Mouse (Mus musculus) urinary bladder, adult 18-20 months (tissue): ENCODE measurements at regions not wholly inside any gene's neighbourhood (a gene's known extent, or its start where the extent isn't known, plus 50 kb on each side); places are given as distances from the start of the nearest gene placed in this dataset.

Source experiments
- DNase-seq, 2 experiments: peaks; one replicate each; pipeline ENCODE4 v3.0.0; 2022; ENCODE audit warnings: low spot score in 2 of 2, mixed read lengths in 2 of 2

DNA sequence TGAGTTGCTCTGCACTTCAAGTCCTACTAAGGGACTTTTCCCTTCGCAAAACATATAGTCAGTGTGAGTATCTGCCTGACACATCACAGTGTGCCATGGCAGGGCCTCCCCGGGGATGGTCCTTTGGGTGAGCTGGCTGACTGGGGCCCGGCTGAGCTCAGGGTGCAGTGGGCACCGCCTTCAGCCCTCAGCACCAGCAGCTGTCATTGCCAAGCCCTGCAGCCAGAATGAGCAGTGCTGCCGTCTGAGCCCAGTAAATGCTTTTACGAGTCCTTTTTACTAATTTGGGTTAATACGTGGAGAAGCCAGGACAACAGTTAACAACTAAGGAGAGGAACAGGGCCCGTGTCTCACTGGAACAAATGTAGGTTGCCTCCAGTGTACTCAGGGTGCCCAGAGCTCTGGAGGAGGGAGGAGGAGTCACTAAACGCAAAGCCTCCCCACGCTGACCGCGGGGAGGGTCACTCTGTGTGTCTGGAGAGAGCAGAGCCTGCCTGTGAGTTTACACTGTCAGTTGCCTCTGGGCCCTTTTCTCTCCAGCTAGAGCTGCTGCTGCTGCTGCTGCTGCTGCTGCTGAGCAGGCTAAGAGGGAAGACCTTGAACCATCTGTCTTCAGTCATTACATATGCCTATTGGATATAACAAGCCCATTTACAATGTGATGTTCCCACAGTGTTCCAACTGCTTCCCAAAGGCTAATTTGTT, 60.1 kb upstream of the Vps8 start:
- DNase-seq: no peak

DNA sequence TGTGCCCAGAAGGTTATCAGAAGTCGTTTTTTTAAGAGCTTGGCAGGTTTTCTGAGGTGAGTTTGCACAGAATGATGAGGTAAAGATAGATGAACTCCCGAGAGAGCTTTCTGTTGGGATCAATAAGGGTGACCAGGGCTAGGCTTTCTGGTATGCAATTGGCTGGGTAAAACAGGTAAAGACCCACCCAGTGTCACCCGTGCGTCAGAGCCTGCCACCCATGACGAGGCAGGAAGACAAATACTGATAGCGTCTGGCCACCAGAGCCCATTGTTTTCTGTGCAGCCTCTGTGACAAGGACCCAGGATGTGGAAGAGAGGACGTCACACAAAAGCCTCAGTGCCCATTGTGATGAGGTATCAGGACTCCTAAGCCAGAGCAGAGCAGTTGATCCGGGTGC, 58.0 kb upstream of the Vps8 start:
- no peak for DNase-seq

DNA sequence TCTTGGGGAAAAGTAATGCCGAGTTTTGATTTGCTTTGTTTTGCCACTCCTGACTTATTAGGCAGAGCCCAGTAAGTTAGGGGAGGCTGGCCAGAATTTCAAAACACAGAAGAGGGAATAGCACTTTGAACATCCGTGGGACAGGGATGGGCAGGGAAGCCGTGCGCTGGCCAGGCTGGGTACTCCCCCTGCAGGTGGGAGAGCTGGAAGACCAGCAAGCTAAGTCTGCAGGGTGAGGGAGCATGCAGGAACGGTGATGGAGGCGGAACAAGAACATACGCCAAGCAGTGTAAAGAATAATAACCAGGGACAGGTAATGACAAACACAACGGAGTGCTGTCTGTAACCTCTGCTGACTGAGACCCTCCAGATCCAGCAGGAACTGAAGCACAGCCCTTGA, 55.5 kb upstream of the Vps8 start:
- DNase-seq: no peak

GRCm38 (mm10) chr16:21368821-21369220, 54.1 kb upstream of the Vps8 start:
- DNase-seq: no peak

GRCm38 (mm10) chr16:21369569-21370512, 53.1 kb upstream of the Vps8 start:
- no peak for DNase-seq
